Mouse (Mus musculus): ENCODE measurements around the gene Ttll8. TPM values are rescaled to one million over a fixed set of nuclear protein-coding genes. Genes with fewer than 3 reads are reported as not detected.

Gene Ttll8
- total RNA-seq, 2 experiments from 2014 or later: 0.87 to 2.2 TPM

DNA sequence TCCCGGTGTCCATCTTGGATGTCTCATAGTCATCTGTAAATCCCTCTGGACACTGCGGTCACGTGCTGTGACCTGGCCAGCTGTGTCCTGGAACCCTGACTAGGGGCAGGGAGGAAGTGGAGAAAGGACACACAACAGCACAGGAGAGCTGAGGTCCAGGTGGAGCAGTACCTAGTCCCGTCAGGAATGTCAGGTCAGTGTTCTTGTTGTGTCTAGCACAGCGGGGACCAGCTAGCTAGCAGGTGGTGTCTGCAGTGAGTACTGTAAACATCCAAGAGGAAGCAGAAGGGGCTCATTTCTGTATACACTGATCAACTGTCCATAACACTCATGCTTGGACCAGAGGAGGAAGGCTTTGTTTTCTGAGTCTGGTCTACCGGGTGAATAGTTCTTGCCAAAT, 68.8 kb downstream of the Ttll8 start:
- DNase-seq (ENCODE audit: low spot score in 2 of 2): no peak

- DNase-seq (ENCODE audit: low spot score in 2 of 2): no peak
Observed at GRCm38 (mm10) chr15:88883342-88883741, 70.9 kb downstream of the Ttll8 start.

GRCm38 (mm10) chr15:88882851-88883250, 71.4 kb downstream of the Ttll8 start:
- no peak for DNase-seq (ENCODE audit: low spot score in 2 of 2)

- DNase-seq (ENCODE audit: low spot score in 2 of 2): no peak
Observed at GRCm38 (mm10) chr15:88881253-88882044, 72.8 kb downstream of the Ttll8 start.

GRCm38 (mm10) chr15:88877021-88877400, 77.2 kb downstream of the Ttll8 start:
- peak in 1 of 2 experiments; percentile 25 for DNase-seq (ENCODE audit: low spot score in 2 of 2)

- peak; percentile 77 to 87 for DNase-seq (ENCODE audit: low spot score in 2 of 2)
Observed at GRCm38 (mm10) chr15:88876155-88877020, 77.8 kb downstream of the Ttll8 start.

DNA sequence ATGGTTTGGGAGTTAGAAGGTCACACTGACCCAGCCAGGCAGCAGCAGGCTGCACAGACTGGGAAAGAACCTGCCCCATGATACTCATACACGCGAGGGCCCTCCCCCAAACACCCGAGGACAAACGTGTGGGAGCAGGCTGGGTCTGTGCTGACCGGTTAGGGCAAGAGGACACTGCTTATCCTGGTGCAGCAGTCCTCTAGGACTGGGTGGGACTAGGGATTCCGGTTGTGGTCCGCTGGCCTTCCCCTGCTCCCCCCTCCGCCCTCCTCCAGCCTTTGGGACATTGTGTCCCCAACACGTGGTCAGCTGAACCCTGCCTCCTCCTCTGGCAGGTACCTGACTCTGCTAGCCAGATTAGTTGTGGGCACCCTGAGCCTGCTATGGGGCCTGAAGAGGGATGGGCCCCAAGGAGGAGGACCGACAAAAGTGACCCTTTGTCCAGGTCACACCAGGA, 78.6 kb downstream of the Ttll8 start:
- no peak for DNase-seq (ENCODE audit: low spot score in 2 of 2)

GRCm38 (mm10) chr15:88874477-88874876, 79.7 kb downstream of the Ttll8 start:
- no peak for DNase-seq (ENCODE audit: low spot score in 2 of 2)

DNA sequence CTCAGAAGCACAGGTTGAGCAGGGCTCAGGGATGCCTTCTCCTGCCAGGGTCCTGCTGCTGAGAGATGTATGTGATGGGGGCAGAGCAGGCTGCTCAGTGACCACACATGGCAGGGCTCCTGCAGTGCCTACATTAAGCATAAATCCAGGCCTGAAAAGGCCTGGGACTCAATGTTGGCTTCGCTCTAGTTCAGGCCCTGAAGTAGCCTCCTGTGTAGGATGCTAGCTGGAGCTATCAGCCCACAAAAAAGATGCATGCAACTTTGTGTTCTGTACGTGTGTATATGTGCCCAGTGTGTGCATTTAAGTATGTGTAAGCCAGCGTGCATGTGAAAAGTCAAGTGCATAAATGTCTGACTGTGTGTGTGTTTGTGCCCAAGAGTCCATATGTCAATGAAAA, 80.2 kb downstream of the Ttll8 start:
- no peak for DNase-seq (ENCODE audit: low spot score in 2 of 2)

- DNase-seq (ENCODE audit: low spot score in 2 of 2): no peak
Observed at GRCm38 (mm10) chr15:88870418-88871185, 83.6 kb downstream of the Ttll8 start.

GRCm38 (mm10) chr15:88868024-88868742, 86.0 kb downstream of the Ttll8 start:
- DNase-seq (ENCODE audit: low spot score in 2 of 2): no peak

- no peak for DNase-seq (ENCODE audit: low spot score in 2 of 2)
Observed at GRCm38 (mm10) chr15:88867368-88868023, 86.7 kb downstream of the Ttll8 start.

DNA sequence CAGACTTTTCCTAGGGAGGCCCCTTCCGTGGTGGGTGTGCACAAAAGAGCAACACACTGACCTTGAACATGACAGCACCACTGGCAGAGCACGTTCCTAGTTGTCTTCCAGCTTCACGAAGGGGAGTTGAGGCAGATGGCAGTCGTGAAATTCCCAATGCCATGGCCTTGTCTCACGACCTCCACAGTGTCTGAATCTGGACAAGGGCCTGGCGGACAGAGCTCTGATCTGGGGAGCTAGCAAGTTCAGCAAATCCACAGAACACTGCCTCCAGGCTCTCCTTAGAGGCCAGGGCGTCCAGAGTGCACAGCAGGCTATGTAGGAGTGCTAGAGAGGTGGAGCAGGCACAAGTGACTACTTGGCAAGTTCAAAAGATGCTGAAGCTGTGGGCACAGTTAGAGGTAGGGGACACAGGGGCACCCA, 87.3 kb downstream of the Ttll8 start:
- no peak for DNase-seq (ENCODE audit: low spot score in 2 of 2)

- no peak for DNase-seq (ENCODE audit: low spot score in 2 of 2)
Observed at GRCm38 (mm10) chr15:88865888-88866695, 88.1 kb downstream of the Ttll8 start.

DNA sequence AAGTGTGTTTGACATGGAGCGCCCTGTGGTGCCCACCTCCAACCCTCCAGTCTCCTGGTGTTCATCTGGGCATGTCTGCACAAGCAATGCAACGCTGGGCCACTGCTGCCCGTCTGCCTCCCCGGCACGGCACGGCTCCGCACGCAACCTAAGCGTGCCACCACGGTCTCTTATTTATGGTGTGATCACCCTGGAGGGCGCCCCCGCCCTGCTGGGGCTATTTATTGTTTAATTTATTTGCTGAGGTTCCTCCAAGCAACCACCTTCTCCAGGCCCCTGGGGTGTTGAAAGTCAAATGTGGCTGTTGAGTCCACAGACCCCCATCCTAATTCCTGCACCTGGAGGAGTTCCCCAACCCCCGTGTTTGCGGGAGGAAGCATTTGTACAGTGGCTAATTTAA, 89.2 kb downstream of the Ttll8 start:
- no peak for DNase-seq (ENCODE audit: low spot score in 2 of 2)

- no peak for DNase-seq (ENCODE audit: low spot score in 2 of 2)
Observed at GRCm38 (mm10) chr15:88864270-88865030, 89.8 kb downstream of the Ttll8 start.

DNA sequence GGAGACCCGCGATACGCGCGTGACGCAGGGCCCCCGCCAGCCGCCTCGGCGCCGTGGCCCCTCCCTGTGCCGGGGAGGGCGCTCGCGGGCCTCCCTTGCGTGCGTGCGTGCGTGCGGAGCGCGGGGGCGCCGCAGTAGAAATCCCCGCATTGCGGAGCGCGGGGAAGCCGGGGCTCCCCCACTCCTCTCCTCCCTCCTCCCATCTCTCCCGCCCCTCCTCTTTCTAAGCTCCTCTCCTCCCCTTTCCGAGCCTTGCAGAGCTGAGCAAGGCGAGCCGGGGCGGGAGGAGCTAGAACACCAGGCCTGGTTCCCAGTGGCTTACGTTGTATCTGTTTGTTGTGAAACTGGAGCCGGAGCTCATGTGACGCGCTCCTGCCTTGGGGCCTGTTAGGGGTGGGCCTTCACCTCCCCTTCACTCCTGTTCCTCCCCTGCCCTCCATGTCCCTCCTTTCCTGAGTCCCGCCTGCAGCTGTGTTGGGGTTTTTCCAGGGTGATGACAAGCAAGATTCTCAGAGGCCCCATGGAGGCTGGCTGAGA, 90.5 kb downstream of the Ttll8 start:
- DNase-seq (ENCODE audit: low spot score in 2 of 2): peak; percentile 82 to 88

All from left cerebral cortex, adult 18-20 months (tissue).